Mouse (Mus musculus) lung, adult 18-20 months (tissue): Measurements from ENCODE around the gene Necab3.

ENCODE experiments used
- DNase-seq, 2 experiments: peaks; one replicate each; pipeline ENCODE4 v3.0.0; 2022; ENCODE audit warnings: mixed read lengths in 2 of 2

Gene Necab3

GRCm38 (mm10) chr2:154558264-154559039 lies at the start of gene Necab3:
Gene Necab3, minus strand, starts transcription at chr2:154558890.
- no peak for DNase-seq

GRCm38 (mm10) chr2:154606965-154607364 lies 48.3 kb upstream of the Necab3 start:
- no peak for DNase-seq

GRCm38 (mm10) chr2:154604156-154604555 lies 45.5 kb upstream of the Necab3 start:
- DNase-seq = no peak

- peak; percentile 100 for DNase-seq
Measured at GRCm38 (mm10) chr2:154603638-154604153, 45.0 kb upstream of the Necab3 start, which contains the start of gene Pxmp4. Gene Pxmp4, minus strand, starts transcription at chr2:154603708.

- no peak for DNase-seq
Measured at GRCm38 (mm10) chr2:154603007-154603637, 44.4 kb upstream of the Necab3 start.

- no peak for DNase-seq
Measured at GRCm38 (mm10) chr2:154601324-154601723, 42.6 kb upstream of the Necab3 start.

- no peak for DNase-seq
Measured at GRCm38 (mm10) chr2:154600586-154600985, 41.9 kb upstream of the Necab3 start.

DNA sequence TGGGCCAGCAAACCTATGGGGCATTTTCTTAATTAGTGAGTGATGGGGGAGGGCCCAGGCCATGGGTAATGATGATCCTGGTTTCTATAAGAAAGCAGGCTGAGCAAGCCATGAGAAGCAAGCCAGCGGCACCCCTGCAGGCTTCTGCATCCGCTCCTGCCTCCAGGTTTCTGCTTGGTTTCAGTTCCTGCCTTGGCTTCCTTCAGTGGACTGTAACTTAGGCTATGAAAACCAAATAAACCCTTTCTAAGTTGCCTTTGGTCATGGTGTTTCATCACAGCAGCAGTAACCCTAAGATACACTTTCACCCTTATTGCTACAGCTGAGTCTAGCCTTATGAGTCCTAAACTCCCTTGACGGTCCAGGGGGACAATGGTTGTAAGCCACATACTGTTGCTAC lies 38.7 kb upstream of the Necab3 start:
- DNase-seq = no peak

GRCm38 (mm10) chr2:154595775-154596174 lies 37.1 kb upstream of the Necab3 start:
- DNase-seq = no peak

DNA sequence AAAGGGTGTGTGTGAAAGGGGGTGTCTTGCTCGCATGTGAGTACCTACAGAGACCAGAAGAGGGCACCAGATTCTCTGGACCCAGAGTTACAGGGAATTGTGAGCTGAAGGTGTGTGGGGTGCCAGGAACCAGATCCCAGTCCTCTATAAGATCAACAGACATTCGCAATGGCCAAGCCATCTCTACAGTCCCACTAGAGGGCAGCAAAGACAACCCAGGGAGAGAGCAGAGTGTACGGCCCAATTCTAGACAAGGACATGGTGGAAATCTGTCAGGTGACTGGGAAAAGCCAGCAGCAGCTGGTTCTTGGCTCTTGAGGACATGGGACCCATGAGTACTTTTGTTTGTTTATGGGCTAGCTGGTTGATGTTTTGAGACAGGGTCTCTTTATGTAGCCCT lies 34.3 kb upstream of the Necab3 start:
- peak; percentile 57 to 67 for DNase-seq

DNA sequence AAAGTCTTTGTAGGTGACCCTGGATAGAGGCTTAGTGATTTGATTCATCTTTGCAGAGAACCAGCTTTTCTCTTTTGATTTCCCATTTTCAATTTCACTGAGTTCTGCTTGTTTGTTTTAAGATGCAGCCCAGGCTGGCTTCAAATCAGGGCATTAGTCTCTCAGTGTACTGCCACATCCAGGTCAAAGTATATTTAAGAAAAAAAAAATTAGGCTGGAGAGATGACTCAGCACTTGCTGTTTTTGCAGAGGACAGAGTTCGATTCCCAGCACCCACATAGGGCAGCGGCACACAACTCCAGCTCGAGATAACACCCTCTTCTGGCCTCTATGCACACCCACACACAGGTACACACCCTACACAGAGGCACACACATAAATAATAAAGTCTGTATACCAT lies 32.5 kb upstream of the Necab3 start:
- DNase-seq = no peak

DNA sequence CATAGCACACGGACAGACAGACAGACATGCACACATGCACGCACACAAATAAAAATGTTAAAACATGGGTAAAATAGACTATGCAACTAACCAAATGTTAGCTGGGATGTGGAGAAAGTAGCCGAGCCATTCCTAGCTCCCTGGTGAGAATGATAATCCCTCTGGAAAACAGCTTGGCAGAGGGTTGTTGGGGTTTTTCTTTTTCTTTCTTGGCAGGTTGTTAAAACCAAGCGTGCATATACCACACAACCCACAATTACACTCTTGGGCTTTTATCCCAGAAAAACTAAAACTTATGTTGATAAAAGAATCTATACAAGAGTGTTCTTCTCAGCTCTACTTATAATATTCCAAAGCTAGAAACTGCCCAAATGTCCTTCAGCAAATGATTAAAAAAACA lies 30.4 kb upstream of the Necab3 start:
- DNase-seq = no peak

GRCm38 (mm10) chr2:154586405-154586804 lies 27.7 kb upstream of the Necab3 start:
- no peak for DNase-seq

DNA sequence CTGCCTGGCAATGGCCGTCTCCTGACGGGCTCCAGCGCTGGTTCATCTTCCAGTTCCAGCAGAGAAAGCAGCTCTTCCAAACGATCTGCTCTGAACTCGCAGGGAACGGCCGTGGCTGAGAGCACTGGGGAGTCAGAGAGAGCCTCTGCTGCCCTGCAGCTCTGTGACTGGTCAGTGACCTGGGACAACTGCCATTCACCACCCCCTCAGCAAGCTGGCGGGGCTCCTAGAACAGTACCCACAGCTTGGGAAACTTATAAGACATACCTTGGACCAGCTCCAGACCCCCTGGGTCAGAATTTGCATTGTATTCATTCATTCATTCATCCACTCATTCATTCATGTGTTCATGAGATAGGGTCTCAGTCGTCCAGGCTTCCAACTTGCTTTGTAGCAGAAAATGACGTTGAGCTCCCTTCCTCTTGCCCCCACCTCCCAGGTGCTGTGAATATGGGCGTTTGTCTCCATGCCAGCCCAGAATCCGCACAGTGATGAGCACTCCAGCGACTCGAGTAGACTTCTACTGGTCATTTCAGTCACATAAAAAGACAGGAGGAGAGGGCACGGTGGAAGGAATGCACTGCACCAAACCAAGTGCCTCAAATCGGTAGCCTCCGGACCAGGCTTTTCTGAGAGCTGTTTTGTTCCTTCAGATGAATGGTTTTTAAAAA lies 26.4 kb upstream of the Necab3 start:
- DNase-seq = no peak

DNA sequence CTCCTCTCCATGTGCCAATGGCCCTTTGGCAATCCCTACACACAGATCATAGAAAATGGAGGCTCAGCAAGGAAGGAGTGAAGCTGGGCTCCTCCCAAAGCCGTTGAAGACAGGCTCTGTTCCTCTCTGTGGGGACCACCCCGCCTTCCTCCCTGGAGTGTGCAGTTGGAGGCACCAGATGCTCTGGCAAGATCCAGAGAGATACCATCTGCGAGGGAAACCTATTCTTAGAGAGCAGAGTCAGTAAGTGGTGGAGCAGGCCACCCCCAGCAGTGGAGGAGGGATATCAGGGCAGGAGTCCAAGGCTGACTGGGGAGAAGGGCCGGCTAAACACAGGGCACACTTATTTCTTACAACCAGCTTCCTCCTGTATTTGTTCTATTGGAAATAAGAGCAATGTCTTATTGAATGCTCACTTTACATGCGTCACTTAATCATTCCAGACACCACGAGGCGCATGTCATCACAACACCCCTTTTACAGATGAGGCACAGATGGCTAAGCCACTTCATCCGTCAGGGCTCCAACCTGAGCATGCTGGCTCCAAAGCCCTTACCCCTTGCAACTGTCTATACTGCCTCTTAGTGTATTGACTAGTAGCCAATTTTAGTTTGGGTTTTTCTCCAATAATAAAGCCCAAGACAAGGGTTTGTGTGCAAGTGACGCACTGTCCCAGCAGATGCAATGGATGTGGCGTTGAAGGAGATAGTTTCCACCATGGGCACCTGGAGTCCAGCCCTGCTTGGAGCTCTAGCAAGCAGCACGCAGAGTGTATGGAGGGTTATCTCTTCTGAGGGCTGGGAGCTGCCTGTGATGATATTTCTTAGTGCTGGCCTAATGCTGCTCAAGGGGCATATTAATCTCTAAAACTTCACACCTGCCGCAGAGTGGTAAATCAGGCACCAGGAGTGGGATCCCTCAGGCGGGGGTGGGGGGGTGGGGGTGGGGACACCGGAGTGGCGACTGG lies 25.5 kb upstream of the Necab3 start:
- DNase-seq = no peak

- DNase-seq = no peak
Measured at GRCm38 (mm10) chr2:154581421-154581820, 22.7 kb upstream of the Necab3 start.

DNA sequence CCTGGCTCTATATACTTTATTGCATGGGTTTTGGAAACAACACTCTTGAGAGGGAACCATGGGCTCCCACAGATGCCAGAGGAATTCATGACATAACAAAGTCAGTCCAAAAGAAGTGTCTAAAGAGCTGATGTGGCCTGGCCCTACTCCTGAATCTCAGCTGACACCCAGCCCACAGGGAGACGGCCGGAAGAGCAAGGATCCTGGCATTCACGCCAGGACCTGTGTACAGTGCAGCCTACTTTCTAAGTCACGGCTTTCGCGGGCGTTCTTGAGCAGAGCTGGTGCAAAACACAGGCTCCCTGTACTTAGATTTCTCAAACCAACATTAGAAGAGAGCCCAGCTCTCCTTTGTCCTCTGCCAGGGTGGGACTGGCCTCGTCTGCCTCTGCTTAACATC lies 21.9 kb upstream of the Necab3 start:
- DNase-seq = no peak

GRCm38 (mm10) chr2:154577744-154578067 lies 19.0 kb upstream of the Necab3 start:
- no peak for DNase-seq

DNA sequence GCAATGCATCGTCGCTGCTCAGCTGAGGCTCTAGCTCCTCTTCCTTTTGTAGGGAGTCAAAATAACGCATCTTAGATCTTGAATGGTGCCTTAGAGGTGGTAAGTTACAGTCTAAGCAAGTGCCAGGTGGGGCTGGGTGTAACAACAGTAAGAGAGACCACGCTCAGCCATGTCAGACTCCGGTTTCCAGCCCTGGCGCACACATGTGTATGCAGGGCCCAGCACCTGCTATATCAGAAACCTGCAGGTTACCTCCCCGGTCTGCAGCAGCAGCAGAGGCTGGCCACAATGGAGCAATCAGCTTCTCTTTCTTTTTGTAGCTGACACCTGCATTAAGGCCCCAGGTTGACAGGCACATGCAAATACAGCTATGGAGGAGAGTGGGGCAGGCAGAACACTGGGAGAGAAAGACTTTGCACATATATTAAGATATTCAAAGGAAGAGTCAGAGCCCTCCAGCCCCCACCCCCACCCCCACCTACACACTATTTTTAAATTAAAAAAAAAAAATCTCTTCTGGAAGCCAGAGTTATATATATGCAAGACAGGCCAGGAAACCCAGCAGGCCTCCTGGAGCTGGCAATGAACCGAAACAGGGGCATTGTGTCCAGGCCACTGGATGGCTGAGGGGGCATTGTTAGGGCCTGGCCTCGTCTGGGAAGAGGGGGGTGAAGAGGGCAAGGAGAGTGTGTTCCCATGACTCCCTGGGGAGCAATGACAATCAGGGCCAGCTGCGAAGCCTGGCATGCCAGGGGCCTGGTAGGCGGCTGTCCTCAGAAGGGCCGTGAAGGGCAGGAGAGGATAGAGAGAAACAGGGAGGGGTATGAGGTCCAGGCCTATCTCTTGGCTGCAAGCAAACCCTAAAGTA lies 18.4 kb upstream of the Necab3 start:
- DNase-seq = no peak

- DNase-seq = no peak
Measured at GRCm38 (mm10) chr2:154574271-154574670, 15.6 kb upstream of the Necab3 start.

DNA sequence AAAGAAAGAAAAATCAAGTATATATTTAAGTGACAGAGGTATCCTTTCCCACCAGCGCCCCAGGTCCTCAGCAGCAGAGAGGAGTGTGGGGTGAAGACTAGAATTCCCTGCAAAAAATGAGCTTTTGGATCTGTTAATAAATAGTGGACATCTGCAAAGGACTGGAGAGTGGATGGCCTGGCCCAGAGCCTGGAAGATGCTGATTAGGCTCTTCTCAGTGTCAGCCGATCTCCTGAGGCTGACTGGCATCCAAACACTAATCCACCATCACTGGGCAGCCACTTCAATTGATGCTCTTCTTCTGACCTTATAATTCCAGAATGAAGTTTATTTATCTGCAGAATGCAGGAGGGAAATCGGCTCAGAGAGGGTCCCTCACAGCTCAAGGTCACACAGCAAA lies 14.3 kb upstream of the Necab3 start:
- DNase-seq = no peak

GRCm38 (mm10) chr2:154571976-154572375 lies 13.3 kb upstream of the Necab3 start:
- DNase-seq = no peak
